Mouse (Mus musculus): ENCODE data around the gene Vps45. TPM values are rescaled to one million over a fixed set of nuclear protein-coding genes. Genes with fewer than 3 reads are reported as not detected.

Vps45 gene
- polyA plus RNA-seq, 1 experiment: 4.1 TPM

GRCm38 (mm10) chr3:96065754-96066375 is 7.6 kb upstream of the Vps45 start:
- Histone ChIP-seq H3K27ac (ENCODE audit: control insufficient read depth, insufficient read depth, low read depth, low read length) (no peak overlapping the region), H3K36me3 (ENCODE audit: control insufficient read depth, insufficient read depth, low read length) (no peaks in the 10 kb centered on the region), H3K27me3 (ENCODE audit: control insufficient read depth, insufficient read depth, low read length) (no peaks in the 10 kb centered on the region), H3K4me1 (ENCODE audit: control insufficient read depth, insufficient read depth, low read length) (peaks cover 3% of the 10 kb centered on the region), H3K4me3 (ENCODE audit: control insufficient read depth, low read depth, low read length) (peak overlapping the region; percentile 13)
- TF ChIP-seq CTCF (IDR thresholded peaks at IDR 0.05; ENCODE audit: control insufficient read depth, insufficient read depth, insufficient replicate concordance, low read depth, low read length): no peak
- no peak for TF ChIP-seq POLR2A (IDR thresholded peaks at IDR 0.05; ENCODE audit: control insufficient read depth, low read depth, low read length)

- H3K4me3 ChIP-seq (ENCODE audit: control insufficient read depth, low read depth, low read length): no peak overlapping the region
Observed at GRCm38 (mm10) chr3:96065147-96065546, 6.9 kb upstream of the Vps45 start.

GRCm38 (mm10) chr3:96064217-96064616 is 6.0 kb upstream of the Vps45 start:
- Histone ChIP-seq H3K36me3 (ENCODE audit: control insufficient read depth, insufficient read depth, low read length) (no peaks in the 10 kb centered on the region), H3K27me3 (ENCODE audit: control insufficient read depth, insufficient read depth, low read length) (no peaks in the 10 kb centered on the region)
- TF ChIP-seq POLR2A (IDR thresholded peaks at IDR 0.05; ENCODE audit: control insufficient read depth, low read depth, low read length): no peak

More at GRCm38 (mm10) chr3:96065147-96065546, 6.9 kb upstream of the Vps45 start:
- no peak overlapping the region for H3K27ac ChIP-seq (ENCODE audit: control insufficient read depth, insufficient read depth, low read depth, low read length)
- H3K27me3 ChIP-seq (ENCODE audit: control insufficient read depth, insufficient read depth, low read length): no peaks in the 10 kb centered on the region
- H3K36me3 ChIP-seq (ENCODE audit: control insufficient read depth, insufficient read depth, low read length): no peaks in the 10 kb centered on the region
- H3K4me1 ChIP-seq (ENCODE audit: control insufficient read depth, insufficient read depth, low read length): peaks cover 3% of the 10 kb centered on the region
- TF ChIP-seq POLR2A (IDR thresholded peaks at IDR 0.05; ENCODE audit: control insufficient read depth, low read depth, low read length): no peak
- no peak for TF ChIP-seq CTCF (IDR thresholded peaks at IDR 0.05; ENCODE audit: control insufficient read depth, insufficient read depth, insufficient replicate concordance, low read depth, low read length)

DNA sequence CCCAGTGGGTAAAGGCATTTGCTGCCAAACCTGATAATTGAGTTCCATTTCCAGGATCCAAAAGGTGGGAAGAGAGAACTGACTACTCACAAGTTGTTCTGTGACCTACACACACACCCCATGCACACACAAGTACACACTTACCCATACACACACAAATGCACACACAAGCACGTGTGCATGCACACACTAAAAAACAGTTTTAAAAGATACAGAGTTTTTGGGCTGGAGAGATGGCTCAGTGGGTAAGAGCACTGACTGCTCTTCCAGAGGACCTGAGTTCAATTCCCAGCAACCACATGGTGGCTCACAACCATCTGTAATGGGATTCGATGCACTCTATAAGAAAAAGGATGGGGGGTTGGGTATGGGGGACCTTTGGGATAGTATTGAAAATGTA is 5.0 kb upstream of the Vps45 start:
- Histone ChIP-seq H3K4me3 (ENCODE audit: control insufficient read depth, low read depth, low read length) (no peak overlapping the region), H3K4me1 (ENCODE audit: control insufficient read depth, insufficient read depth, low read length) (peaks cover 4% of the 10 kb centered on the region), H3K36me3 (ENCODE audit: control insufficient read depth, insufficient read depth, low read length) (no peaks in the 10 kb centered on the region), H3K27ac (ENCODE audit: control insufficient read depth, insufficient read depth, low read depth, low read length) (no peak overlapping the region), H3K27me3 (ENCODE audit: control insufficient read depth, insufficient read depth, low read length) (no peaks in the 10 kb centered on the region)
- TF ChIP-seq POLR2A (IDR thresholded peaks at IDR 0.05; ENCODE audit: control insufficient read depth, low read depth, low read length): no peak

More at GRCm38 (mm10) chr3:96064217-96064616, 6.0 kb upstream of the Vps45 start:
- no peak overlapping the region for H3K27ac ChIP-seq (ENCODE audit: control insufficient read depth, insufficient read depth, low read depth, low read length)
- H3K4me1 ChIP-seq (ENCODE audit: control insufficient read depth, insufficient read depth, low read length): peaks cover 3% of the 10 kb centered on the region
- no peak overlapping the region for H3K4me3 ChIP-seq (ENCODE audit: control insufficient read depth, low read depth, low read length)

GRCm38 (mm10) chr3:96060146-96060545 is 1.9 kb upstream of the Vps45 start:
- TF ChIP-seq POLR2A (IDR thresholded peaks at IDR 0.05; ENCODE audit: control insufficient read depth, low read depth, low read length) (no peak), CTCF (IDR thresholded peaks at IDR 0.05; ENCODE audit: control insufficient read depth, insufficient read depth, insufficient replicate concordance, low read depth, low read length) (no peak)
- H3K4me1 ChIP-seq (ENCODE audit: control insufficient read depth, insufficient read depth, low read length): peaks cover 3% of the 10 kb centered on the region
- no peak overlapping the region for H3K4me3 ChIP-seq (ENCODE audit: control insufficient read depth, low read depth, low read length)
- H3K36me3 ChIP-seq (ENCODE audit: control insufficient read depth, insufficient read depth, low read length): no peaks in the 10 kb centered on the region; the same call in 1 of the 2 replicates
- H3K27me3 ChIP-seq (ENCODE audit: control insufficient read depth, insufficient read depth, low read length): no peaks in the 10 kb centered on the region
- H3K27ac ChIP-seq (ENCODE audit: control insufficient read depth, insufficient read depth, low read depth, low read length): no peak overlapping the region

GRCm38 (mm10) chr3:96057747-96058204 is 490 bp downstream of the Vps45 start:
- H3K4me3 ChIP-seq (ENCODE audit: control insufficient read depth, low read depth, low read length): peak overlapping the region; percentile 96
- H3K27ac ChIP-seq (ENCODE audit: control insufficient read depth, insufficient read depth, low read depth, low read length): peak overlapping the region; percentile 81
- H3K36me3 ChIP-seq (ENCODE audit: control insufficient read depth, insufficient read depth, low read length): no peaks in the 10 kb centered on the region; the same call in 1 of the 2 replicates
- no peaks in the 10 kb centered on the region for H3K27me3 ChIP-seq (ENCODE audit: control insufficient read depth, insufficient read depth, low read length)
- peak; percentile 72 for TF ChIP-seq POLR2A (IDR thresholded peaks at IDR 0.05; ENCODE audit: control insufficient read depth, low read depth, low read length)
- no peak for TF ChIP-seq CTCF (IDR thresholded peaks at IDR 0.05; ENCODE audit: control insufficient read depth, insufficient read depth, insufficient replicate concordance, low read depth, low read length)
- H3K4me1 ChIP-seq (ENCODE audit: control insufficient read depth, insufficient read depth, low read length): peaks cover 3% of the 10 kb centered on the region

GRCm38 (mm10) chr3:96056031-96056430 is 2.2 kb downstream of the Vps45 start:
- TF ChIP-seq POLR2A (IDR thresholded peaks at IDR 0.05; ENCODE audit: control insufficient read depth, low read depth, low read length): no peak
- no peak for TF ChIP-seq CTCF (IDR thresholded peaks at IDR 0.05; ENCODE audit: control insufficient read depth, insufficient read depth, insufficient replicate concordance, low read depth, low read length)
- Histone ChIP-seq H3K27ac (ENCODE audit: control insufficient read depth, insufficient read depth, low read depth, low read length) (no peak overlapping the region), H3K27me3 (ENCODE audit: control insufficient read depth, insufficient read depth, low read length) (no peaks in the 10 kb centered on the region), H3K4me3 (ENCODE audit: control insufficient read depth, low read depth, low read length) (no peak overlapping the region), H3K36me3 (ENCODE audit: control insufficient read depth, insufficient read depth, low read length) (no peaks in the 10 kb centered on the region; the same call in 1 of the 2 replicates), H3K4me1 (ENCODE audit: control insufficient read depth, insufficient read depth, low read length) (peaks cover 3% of the 10 kb centered on the region)
